Mouse (Mus musculus) forebrain, postnatal 0 days (tissue): ENCODE measurements around the gene Paqr4. TPM values are rescaled to one million over a fixed set of nuclear protein-coding genes. Genes with fewer than 3 reads are reported as not detected.

ENCODE experiments used
- ATAC-seq: fragments of 200-750 bp; cut with Nextera tagmentation; 2 replicates; pipeline ENCODE4 v1.8.0; 2017; ENCODE audit warnings: mild to moderate bottlenecking, moderate library complexity
- DNase-seq: peaks from one replicate; pipeline ENCODE4 v3.0.0-alpha.2; 2015
- H3K27ac ChIP-seq: fragments of 300-500 bp; sonication (generic); 2 replicates; pipeline ENCODE4 v1.5.1; 2014; ENCODE audit warnings: low read depth, mild to moderate bottlenecking, antibody characterized with exemption, low read length, moderate library complexity, mixed read lengths
- H3K27me3 ChIP-seq: fragments of 300-500 bp; sonication (generic); 2 replicates; pipeline ENCODE4 v1.6.1; 2014; ENCODE audit warnings: mild to moderate bottlenecking, low read length, mixed read lengths; ENCODE audit not compliant: insufficient read depth
- H3K36me3 ChIP-seq: fragments of 300-500 bp; sonication (generic); 2 replicates; pipeline ENCODE4 v1.6.1; 2014; ENCODE audit warnings: mild to moderate bottlenecking, moderate library complexity; ENCODE audit not compliant: insufficient read depth
- H3K4me1 ChIP-seq: fragments of 300-500 bp; sonication (generic); 2 replicates; pipeline ENCODE4 v1.6.1; 2014; ENCODE audit warnings: antibody characterized with exemption; ENCODE audit not compliant: insufficient read depth
- H3K4me2 ChIP-seq: fragments of 300-500 bp; sonication (generic); 2 replicates; pipeline ENCODE4 v1.6.1; 2014; ENCODE audit warnings: low read depth, mild to moderate bottlenecking, moderate library complexity
- H3K4me3 ChIP-seq: fragments of 300-500 bp; sonication (generic); 2 replicates; pipeline ENCODE4 v1.5.1; 2014; ENCODE audit warnings: low read depth, low read length, mixed read lengths
- H3K9ac ChIP-seq: fragments of 300-500 bp; sonication (generic); 2 replicates; pipeline ENCODE4 v1.6.1; 2014; ENCODE audit warnings: mild to moderate bottlenecking
- H3K9me3 ChIP-seq: fragments of 300-500 bp; sonication (generic); 2 replicates; pipeline ENCODE4 v1.6.1; 2016; ENCODE audit warnings: low read length
- CTCF ChIP-seq: sonication (generic); IDR thresholded peaks from 2 replicates; pipeline ENCODE4 v1.5.1; 2016; ENCODE audit warnings: antibody characterized with exemption, control low read depth, low read depth
- WGBS: fragments of 180-500 bp; shearing (Covaris S2); extraction: QIAGEN DNeasy Blood & Tissue Kit; methylation state at CpG from one replicate; pipeline ENCODE4 v1.1.7; 2014; 5-methylcytosine and 5-hydroxymethylcytosine counted together
- polyA plus RNA-seq: library from polyadenylated mRNA; unstranded; fragments of >200 nt; fragmentation: Nextera tagmentation; extraction: Ambion mirVana; gene quantifications from 2 replicates; pipeline ENCODE4 v1.2.1, GENCODE M21; 2015
- total RNA-seq: library from RNA; depleted of rRNA; stranded (reverse); fragments of >200 nt; gene quantifications from 2 replicates; pipeline ENCODE4 v1.2.3, GENCODE M21; 2014

Gene Paqr4
- total and polyA plus RNA-seq, 2 experiments from 2014 or later = 51.9 to 56.9 TPM

GRCm38 (mm10) chr17:23749400-23750191 is 8.9 kb upstream of the Paqr4 start:
- WGBS = 83% methylated on average over 11 of the region's 11 CpGs
- no peak overlapping the region for H3K4me2 ChIP-seq
- H3K9me3 ChIP-seq = no peaks in the 10 kb centered on the region
- H3K27me3 ChIP-seq = peaks cover 19% of the 10 kb centered on the region; the same call in 1 of the 2 replicates
- no peak for DNase-seq
- H3K4me3 ChIP-seq = no peak overlapping the region
- no peak for TF ChIP-seq CTCF
- no peak overlapping the region for H3K27ac ChIP-seq
- H3K9ac ChIP-seq = no peak overlapping the region
- ATAC-seq = no peak
- peaks cover 27% of the 10 kb centered on the region for H3K36me3 ChIP-seq
- H3K4me1 ChIP-seq = peaks cover 9% of the 10 kb centered on the region

DNA sequence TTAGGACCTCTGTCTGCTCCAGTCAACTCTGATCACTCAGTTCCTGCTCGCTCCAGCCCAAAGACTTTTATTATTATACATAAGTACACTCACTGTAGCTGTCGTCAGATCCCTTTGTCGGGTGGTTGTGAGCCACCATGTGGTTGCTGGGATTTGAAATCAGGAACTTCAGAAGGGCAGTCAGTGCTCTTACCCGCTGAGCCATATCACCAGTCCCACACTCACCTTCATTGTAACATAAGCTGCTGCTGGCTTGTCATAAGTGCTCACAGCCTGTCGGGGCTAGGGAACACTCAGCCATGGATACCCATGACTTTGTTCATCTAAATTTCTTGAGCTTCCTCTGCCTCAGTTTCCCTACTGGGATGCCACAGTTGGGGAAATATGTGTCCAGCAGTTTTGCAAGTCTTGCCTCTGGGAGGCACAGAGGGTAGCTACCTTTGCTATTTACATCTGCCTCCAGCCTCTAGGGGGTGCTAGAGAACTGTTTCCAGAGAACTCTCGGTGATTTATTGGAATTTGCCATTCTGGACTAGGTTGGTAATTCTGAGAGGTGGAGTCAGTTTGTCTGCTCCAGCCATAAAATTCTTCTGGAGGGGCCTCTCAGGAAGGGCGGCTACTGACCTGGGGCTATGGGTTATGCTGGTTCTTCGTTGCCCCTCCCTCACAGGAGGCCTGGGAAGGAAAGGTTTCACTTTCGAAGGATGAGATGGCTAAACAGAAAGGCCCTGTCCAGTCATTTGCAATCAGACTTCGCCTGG is 8.1 kb upstream of the Paqr4 start:
- Histone ChIP-seq H3K4me2 (no peak overlapping the region), H3K9ac (no peak overlapping the region), H3K27ac (no peak overlapping the region), H3K36me3 (peaks cover 27% of the 10 kb centered on the region), H3K4me1 (peaks cover 9% of the 10 kb centered on the region), H3K27me3 (peaks cover 27% of the 10 kb centered on the region), H3K4me3 (no peak overlapping the region), H3K9me3 (no peaks in the 10 kb centered on the region)
- peak; percentile 73 for TF ChIP-seq CTCF
- peak; percentile 63 for DNase-seq
- no peak for ATAC-seq
- 42% methylated on average over 10 of the region's 10 CpGs for WGBS

GRCm38 (mm10) chr17:23748026-23748425 is 7.4 kb upstream of the Paqr4 start:
- Histone ChIP-seq H3K4me3 (no peak overlapping the region), H3K27ac (no peak overlapping the region), H3K27me3 (peaks cover 34% of the 10 kb centered on the region), H3K4me2 (no peak overlapping the region), H3K9me3 (no peaks in the 10 kb centered on the region), H3K36me3 (peaks cover 19% of the 10 kb centered on the region), H3K4me1 (peaks cover 9% of the 10 kb centered on the region), H3K9ac (no peak overlapping the region)
- WGBS = 48% methylated on average over 6 of the region's 6 CpGs
- no peak for ATAC-seq
- no peak for DNase-seq
- TF ChIP-seq CTCF = no peak

- Histone ChIP-seq H3K9ac (no peak overlapping the region), H3K9me3 (no peaks in the 10 kb centered on the region), H3K27me3 (peaks cover 39% of the 10 kb centered on the region), H3K4me1 (peaks cover 9% of the 10 kb centered on the region), H3K4me3 (no peak overlapping the region), H3K36me3 (peaks cover 13% of the 10 kb centered on the region), H3K4me2 (no peak overlapping the region), H3K27ac (no peak overlapping the region)
- ATAC-seq (no peak), DNase-seq (no peak)
- WGBS = 86% methylated on average over 3 of the region's 3 CpGs
- no peak for TF ChIP-seq CTCF
Measured at GRCm38 (mm10) chr17:23747471-23747870, 6.8 kb upstream of the Paqr4 start.

GRCm38 (mm10) chr17:23746767-23747166 is 6.1 kb upstream of the Paqr4 start:
- 85% methylated on average over 3 of the region's 3 CpGs for WGBS
- Histone ChIP-seq H3K4me3 (no peak overlapping the region), H3K9me3 (no peaks in the 10 kb centered on the region), H3K4me2 (no peak overlapping the region), H3K27me3 (peaks cover 46% of the 10 kb centered on the region), H3K27ac (no peak overlapping the region), H3K36me3 (peaks cover 6% of the 10 kb centered on the region; the same call in 1 of the 2 replicates), H3K4me1 (peaks cover 9% of the 10 kb centered on the region), H3K9ac (no peak overlapping the region)
- ATAC-seq (no peak), DNase-seq (no peak)
- no peak for TF ChIP-seq CTCF

DNA sequence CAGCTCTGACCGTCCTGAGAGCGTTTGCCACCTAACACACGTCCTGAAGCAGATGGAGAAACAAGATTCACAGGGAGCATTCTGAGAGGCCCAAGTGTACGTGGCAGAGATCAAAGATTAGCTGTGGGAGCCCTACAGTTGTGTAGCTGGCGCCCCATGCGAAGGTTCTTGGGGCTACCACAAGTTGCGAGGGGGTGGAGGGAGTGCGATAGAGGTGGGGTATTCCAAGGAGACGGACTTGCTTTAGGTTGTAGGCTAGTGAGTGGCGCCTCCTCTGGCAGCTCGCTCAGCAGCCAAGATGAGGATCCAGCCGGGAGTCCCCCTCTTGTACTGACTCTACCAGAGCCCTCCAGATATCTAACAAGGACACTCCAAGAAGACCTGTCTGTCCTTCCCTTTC is 5.6 kb upstream of the Paqr4 start:
- Histone ChIP-seq H3K27ac (no peak overlapping the region), H3K27me3 (peaks cover 51% of the 10 kb centered on the region), H3K9ac (0 out of 2 replicates have a peak overlapping the region, but pooled peaks have one; percentile 52), H3K4me1 (peaks cover 9% of the 10 kb centered on the region), H3K4me2 (peak overlapping the region; percentile 89), H3K9me3 (no peaks in the 10 kb centered on the region), H3K36me3 (0 out of 2 replicates have a peak, but pooled peaks cover 2% of the 10 kb centered on the region), H3K4me3 (peak overlapping the region; percentile 44)
- ATAC-seq (no peak), DNase-seq (peak; percentile 20)
- WGBS = 5% methylated on average over 12 of the region's 12 CpGs
- peak; percentile 48; the same call in 1 of the 2 replicates for TF ChIP-seq CTCF
